Mouse (Mus musculus): ENCODE data around the gene Gab1.

GRCm38 (mm10) chr8:80810916-80811315 lies 69.4 kb downstream of the Gab1 start:
- TF ChIP-seq CTCF (IDR thresholded peaks at IDR 0.05; ENCODE audit: low read depth) (no peak), EP300 (optimal IDR thresholded peaks at IDR 0.05) (no peak)
